Mouse (Mus musculus) megakaryocyte, embryonic 14.5 days (primary cell): ENCODE results near the gene Anapc4.

Experiments
- FLI1 ChIP-seq: IDR thresholded peaks from 2 replicates; pipeline ENCODE4 v1.6.1; 2012; ENCODE audit warnings: low read length, inconsistent platforms, mixed read lengths
- GATA1 ChIP-seq: IDR thresholded peaks from 3 replicates; pipeline ENCODE4 v1.6.1; 2012; ENCODE audit warnings: mixed read lengths, low read length, inconsistent platforms, borderline replicate concordance

- TF ChIP-seq FLI1 (no peak), GATA1 (no peak)
Observed at GRCm38 (mm10) chr5:52878847-52879246, 45.0 kb downstream of the Anapc4 start.
